Mouse (Mus musculus) kidney, embryonic 16.5 days (tissue): ENCODE measurements around the gene Fdxacb1. TPM values are rescaled to one million over a fixed set of nuclear protein-coding genes. Genes with fewer than 3 reads are reported as not detected.

ENCODE experiments used
- ATAC-seq: fragments of 200-750 bp; cut with Nextera tagmentation; 2 replicates; pipeline ENCODE4 v1.8.0; 2017; ENCODE audit warnings: moderate TSS enrichment; ENCODE audit not compliant: low FRiP score, low TSS enrichment
- H3K27ac ChIP-seq: fragments of 300-500 bp; sonication (generic); 2 replicates; pipeline ENCODE4 v1.5.1; 2014; ENCODE audit warnings: low read length
- H3K27me3 ChIP-seq: fragments of 300-500 bp; sonication (generic); 2 replicates; pipeline ENCODE4 v1.6.1; 2014; ENCODE audit warnings: low read length, control low read depth, mixed read lengths; ENCODE audit not compliant: insufficient read depth
- H3K36me3 ChIP-seq: fragments of 300-500 bp; sonication (generic); 2 replicates; pipeline ENCODE4 v1.6.1; 2014; ENCODE audit warnings: low read length, control low read depth, mixed read lengths; ENCODE audit not compliant: insufficient read depth
- H3K4me1 ChIP-seq: fragments of 300-500 bp; sonication (generic); 2 replicates; pipeline ENCODE4 v1.6.1; 2014; ENCODE audit warnings: low read length, control low read depth, mixed read lengths; ENCODE audit not compliant: insufficient read depth
- H3K4me2 ChIP-seq: fragments of 300-500 bp; sonication (generic); replicated peaks from 2 replicates; pipeline ENCODE4 v1.6.1; 2014; ENCODE audit warnings: low read depth, low read length
- H3K4me3 ChIP-seq: fragments of 300-500 bp; sonication (generic); 2 replicates; pipeline ENCODE4 v1.5.1; 2014; ENCODE audit warnings: mild to moderate bottlenecking, low read length
- H3K9ac ChIP-seq: fragments of 300-500 bp; sonication (generic); replicated peaks from 2 replicates; pipeline ENCODE4 v1.6.1; 2014; ENCODE audit warnings: low read length
- H3K9me3 ChIP-seq: fragments of 300-500 bp; sonication (generic); 2 replicates; pipeline ENCODE4 v1.6.1; 2016; ENCODE audit warnings: low read length, control low read depth
- WGBS: fragments of 180-500 bp; shearing (Covaris S2); extraction: QIAGEN DNeasy Blood & Tissue Kit; methylation state at CpG from one replicate; pipeline ENCODE4 v1.1.7; 2014; 5-methylcytosine and 5-hydroxymethylcytosine counted together
- polyA plus RNA-seq: library from polyadenylated mRNA; unstranded; fragments of >200 nt; fragmentation: Nextera tagmentation; extraction: Ambion mirVana; gene quantifications from 2 replicates; pipeline ENCODE4 v1.2.1, GENCODE M21; 2015

The Fdxacb1 gene
- polyA plus RNA-seq = 13.0 and 13.1 TPM in 2 replicates

GRCm38 (mm10) chr9:50768107-50769002 is at the start of gene Fdxacb1:
TSS of gene Fdxacb1 (plus strand) at chr9:50768236.
- Histone ChIP-seq H3K4me1 (peaks cover 9% of the 10 kb centered on the region; the same call in 1 of the 2 replicates), H3K9ac (peak within 1 kb of the TSS; percentile 81), H3K9me3 (no peaks in the 10 kb centered on the region), H3K4me2 (peak within 1 kb of the TSS; percentile 94), H3K4me3 (peak within 1 kb of the TSS; percentile 86), H3K36me3 (peaks cover 10% of the 10 kb centered on the region), H3K27ac (peak within 1 kb of the TSS; percentile 96), H3K27me3 (no peaks in the 10 kb centered on the region)
- 3% methylated on average over 59 of the region's 59 CpGs for WGBS
- peak; percentile 98 for ATAC-seq

- Histone ChIP-seq H3K4me1 (peaks cover 8% of the 10 kb centered on the region), H3K4me3 (no peak overlapping the region), H3K27me3 (no peaks in the 10 kb centered on the region), H3K9ac (no peak overlapping the region), H3K36me3 (no peaks in the 10 kb centered on the region), H3K4me2 (no peak overlapping the region), H3K27ac (no peak overlapping the region), H3K9me3 (no peaks in the 10 kb centered on the region)
- ATAC-seq = no peak
- WGBS = 59% methylated on average over 4 of the region's 4 CpGs
Observed at GRCm38 (mm10) chr9:50718878-50719277, 49.2 kb upstream of the Fdxacb1 start.

GRCm38 (mm10) chr9:50721061-50721460 is 47.0 kb upstream of the Fdxacb1 start:
- WGBS = 14% methylated on average over 12 of the region's 12 CpGs
- Histone ChIP-seq H3K27ac (no peak overlapping the region), H3K27me3 (no peaks in the 10 kb centered on the region), H3K36me3 (no peaks in the 10 kb centered on the region), H3K4me1 (peaks cover 8% of the 10 kb centered on the region), H3K9ac (no peak overlapping the region), H3K9me3 (no peaks in the 10 kb centered on the region), H3K4me2 (peak overlapping the region; percentile 22; the same call in 1 of the 2 replicates), H3K4me3 (no peak overlapping the region)
- no peak for ATAC-seq

GRCm38 (mm10) chr9:50722451-50722911 is 45.6 kb upstream of the Fdxacb1 start:
- Histone ChIP-seq H3K27ac (no peak overlapping the region), H3K4me1 (peaks cover 19% of the 10 kb centered on the region), H3K9me3 (no peaks in the 10 kb centered on the region), H3K4me3 (no peak overlapping the region), H3K9ac (no peak overlapping the region), H3K27me3 (no peaks in the 10 kb centered on the region), H3K4me2 (no peak overlapping the region), H3K36me3 (no peaks in the 10 kb centered on the region)
- 64% methylated on average over 8 of the region's 8 CpGs for WGBS
- ATAC-seq = no peak

GRCm38 (mm10) chr9:50723406-50723805 is 44.6 kb upstream of the Fdxacb1 start:
- ATAC-seq = no peak
- no peak overlapping the region for H3K4me2 ChIP-seq
- WGBS = 58% methylated on average over 7 of the region's 7 CpGs

GRCm38 (mm10) chr9:50724147-50724546 is 43.9 kb upstream of the Fdxacb1 start:
- no peak overlapping the region for H3K4me2 ChIP-seq
- no peak overlapping the region for H3K9ac ChIP-seq
- no peaks in the 10 kb centered on the region for H3K9me3 ChIP-seq
- no peaks in the 10 kb centered on the region for H3K36me3 ChIP-seq
- peaks cover 20% of the 10 kb centered on the region for H3K4me1 ChIP-seq
- no peak overlapping the region for H3K27ac ChIP-seq
- no peak overlapping the region for H3K4me3 ChIP-seq
- no peak for ATAC-seq
- WGBS = 85% methylated on average over 2 of the region's 2 CpGs
- no peaks in the 10 kb centered on the region for H3K27me3 ChIP-seq

More at GRCm38 (mm10) chr9:50723406-50723805, 44.6 kb upstream of the Fdxacb1 start:
- H3K27me3 ChIP-seq = no peaks in the 10 kb centered on the region
- H3K4me3 ChIP-seq = no peak overlapping the region
- H3K4me1 ChIP-seq = peaks cover 20% of the 10 kb centered on the region
- H3K36me3 ChIP-seq = no peaks in the 10 kb centered on the region
- no peak overlapping the region for H3K27ac ChIP-seq
- no peaks in the 10 kb centered on the region for H3K9me3 ChIP-seq
- no peak overlapping the region for H3K9ac ChIP-seq

- H3K9me3 ChIP-seq = no peaks in the 10 kb centered on the region
- peaks cover 20% of the 10 kb centered on the region for H3K4me1 ChIP-seq
- ATAC-seq = no peak
- no peak overlapping the region for H3K4me2 ChIP-seq
- no peak overlapping the region for H3K27ac ChIP-seq
- no peaks in the 10 kb centered on the region for H3K36me3 ChIP-seq
- no peak overlapping the region for H3K9ac ChIP-seq
- no peaks in the 10 kb centered on the region for H3K27me3 ChIP-seq
- WGBS = 40% methylated on average over 3 of the region's 3 CpGs
- no peak overlapping the region for H3K4me3 ChIP-seq
Observed at GRCm38 (mm10) chr9:50724661-50725330, 43.2 kb upstream of the Fdxacb1 start.

GRCm38 (mm10) chr9:50725921-50726590 is 42.0 kb upstream of the Fdxacb1 start:
- H3K4me3 ChIP-seq = no peak overlapping the region
- H3K4me2 ChIP-seq = no peak overlapping the region
- no peaks in the 10 kb centered on the region for H3K27me3 ChIP-seq
- no peak overlapping the region for H3K27ac ChIP-seq
- no peaks in the 10 kb centered on the region for H3K9me3 ChIP-seq
- no peak overlapping the region for H3K9ac ChIP-seq
- no peak for ATAC-seq
- peaks cover 18% of the 10 kb centered on the region for H3K4me1 ChIP-seq
- H3K36me3 ChIP-seq = no peaks in the 10 kb centered on the region
- WGBS = 43% methylated on average over 8 of the region's 8 CpGs

GRCm38 (mm10) chr9:50727171-50727924 is 40.7 kb upstream of the Fdxacb1 start:
- ATAC-seq = peak; percentile 28; the same call in 1 of the 2 replicates

More at GRCm38 (mm10) chr9:50727171-50727924, 40.7 kb upstream of the Fdxacb1 start:
- no peak overlapping the region for H3K27ac ChIP-seq
- no peaks in the 10 kb centered on the region for H3K27me3 ChIP-seq
- H3K9me3 ChIP-seq = no peaks in the 10 kb centered on the region
- peak overlapping the region; percentile 91 for H3K4me2 ChIP-seq
- H3K36me3 ChIP-seq = no peaks in the 10 kb centered on the region
- H3K4me1 ChIP-seq = peaks cover 13% of the 10 kb centered on the region
- WGBS = 3% methylated on average over 30 of the region's 30 CpGs
- H3K4me3 ChIP-seq = peak overlapping the region; percentile 65
- peak overlapping the region; percentile 72 for H3K9ac ChIP-seq
